In the genomic region with DNA sequence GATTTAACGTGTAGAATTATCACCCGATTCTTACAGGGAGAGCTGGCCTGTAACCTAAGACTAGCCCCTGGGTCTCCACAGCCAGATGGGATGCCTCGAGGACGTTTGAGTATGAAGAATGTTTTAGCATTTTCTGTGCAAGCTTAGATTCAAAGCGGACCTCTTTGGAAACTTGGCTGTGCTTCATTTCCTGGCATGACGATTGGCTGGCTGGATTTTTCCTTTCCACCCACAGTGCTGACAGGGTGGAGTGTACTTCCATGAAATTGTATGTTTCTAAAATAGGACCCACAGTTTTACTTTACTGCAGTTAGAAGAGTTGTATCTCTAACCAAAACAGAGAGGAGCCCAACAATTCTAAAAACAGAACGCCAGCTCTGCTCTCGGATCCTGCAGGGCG, we compare ENCODE assay signal across 8 mouse cellular contexts.
DNase-seq lines count a peak whose midpoint lies in the region; ATAC-seq and TF ChIP-seq lines count a peak whose summit lies in the region.

No protein-coding gene starts in this region.

- 62% methylated on average over 9 of the region's 9 CpGs for WGBS in forebrain, postnatal 0 days
- WGBS in forebrain, embryonic 10.5 days: 87% methylated on average over 9 of the region's 9 CpGs
- 53% methylated on average over 9 of the region's 9 CpGs for WGBS in heart, embryonic 13.5 days

- H3K4me2 ChIP-seq in forebrain, postnatal 0 days (ENCODE audit: low read depth): no peak overlapping the region
- peak overlapping the region; percentile 16; the same call in 1 of the 2 replicates for H3K4me2 ChIP-seq in heart, embryonic 13.5 days

- no peaks in the 10 kb centered on the region for H3K36me3 ChIP-seq in forebrain, postnatal 0 days (ENCODE audit: insufficient read depth)
- H3K36me3 ChIP-seq in forebrain, embryonic 10.5 days (replicated peaks): no peaks in the 10 kb centered on the region
- H3K36me3 ChIP-seq in heart, embryonic 13.5 days: peaks cover 9% of the 10 kb centered on the region

- H3K4me3 ChIP-seq in forebrain, postnatal 0 days (ENCODE audit: low read depth, low read length): no peak overlapping the region
- no peak overlapping the region for H3K4me3 ChIP-seq in forebrain, embryonic 10.5 days
- no peak overlapping the region for H3K4me3 ChIP-seq in heart, embryonic 13.5 days

- no peaks in the 10 kb centered on the region for H3K27me3 ChIP-seq in forebrain, postnatal 0 days (ENCODE audit: insufficient read depth, low read length)
- no peaks in the 10 kb centered on the region for H3K27me3 ChIP-seq in forebrain, embryonic 10.5 days (ENCODE audit: poor library complexity, severe bottlenecking)
- no peaks in the 10 kb centered on the region for H3K27me3 ChIP-seq in heart, embryonic 13.5 days (replicated peaks)

- peak; percentile 48 for ATAC-seq in forebrain, postnatal 0 days
- ATAC-seq in heart, embryonic 13.5 days (ENCODE audit: extremely low read depth, insufficient number of reproducible peaks, low FRiP score, low TSS enrichment): no peak
- ATAC-seq in erythroid progenitor cell, adult 5-6 weeks (replicated peaks; ENCODE audit: low FRiP score, poor library complexity, severe bottlenecking): no peak

- no peak for TF ChIP-seq CTCF in forebrain, postnatal 0 days (IDR thresholded peaks at IDR 0.05; ENCODE audit: low read depth)

- H3K9ac ChIP-seq in forebrain, postnatal 0 days: no peak overlapping the region
- H3K9ac ChIP-seq in heart, embryonic 13.5 days: no peak overlapping the region

- no peaks in the 10 kb centered on the region for H3K9me3 ChIP-seq in forebrain, postnatal 0 days (ENCODE audit: low read length)
- H3K9me3 ChIP-seq in forebrain, embryonic 10.5 days: no peaks in the 10 kb centered on the region
- no peaks in the 10 kb centered on the region for H3K9me3 ChIP-seq in heart, embryonic 13.5 days

- no peaks in the 10 kb centered on the region for H3K4me1 ChIP-seq in forebrain, postnatal 0 days (ENCODE audit: insufficient read depth)
- H3K4me1 ChIP-seq in forebrain, embryonic 10.5 days: peaks cover 21% of the 10 kb centered on the region
- peaks cover 58% of the 10 kb centered on the region for H3K4me1 ChIP-seq in heart, embryonic 13.5 days

- H3K27ac ChIP-seq in forebrain, postnatal 0 days (ENCODE audit: low read depth, low read length): no peak overlapping the region
- no peak overlapping the region for H3K27ac ChIP-seq in forebrain, embryonic 10.5 days
- peak overlapping the region; percentile 85 for H3K27ac ChIP-seq in heart, embryonic 13.5 days (replicated peaks)

- DNase-seq in forebrain, postnatal 0 days: peak; percentile 52
- no peak for DNase-seq in forebrain, embryonic 10.5 days (ENCODE audit: extremely low spot score, low spot score)
- peak; percentile 38 to 59 for DNase-seq in layer of hippocampus, adult 8-10 months (ENCODE audit: low spot score in 2 of 2)
- peak; percentile 34 for DNase-seq in right cerebral cortex, postnatal 14 days
- DNase-seq in thymus, postnatal 10 days (ENCODE audit: low spot score in 2 of 2): no peak
- no peak for DNase-seq in T-cell, adult 2 months (ENCODE audit: low spot score)

Comparison
In these comparisons a context has a peak if more than half of its experiments do, and no peak if none do; other contexts are left out.
1. DNase-seq: peak in forebrain, postnatal 0 days (single experiment), layer of hippocampus, adult 8-10 months (2 of 2) and right cerebral cortex, postnatal 14 days (single experiment); none in forebrain, embryonic 10.5 days (single experiment), thymus, postnatal 10 days (0 of 2) and T-cell, adult 2 months (single experiment).